Mouse (Mus musculus): ENCODE data around the gene Gng3.

DNA sequence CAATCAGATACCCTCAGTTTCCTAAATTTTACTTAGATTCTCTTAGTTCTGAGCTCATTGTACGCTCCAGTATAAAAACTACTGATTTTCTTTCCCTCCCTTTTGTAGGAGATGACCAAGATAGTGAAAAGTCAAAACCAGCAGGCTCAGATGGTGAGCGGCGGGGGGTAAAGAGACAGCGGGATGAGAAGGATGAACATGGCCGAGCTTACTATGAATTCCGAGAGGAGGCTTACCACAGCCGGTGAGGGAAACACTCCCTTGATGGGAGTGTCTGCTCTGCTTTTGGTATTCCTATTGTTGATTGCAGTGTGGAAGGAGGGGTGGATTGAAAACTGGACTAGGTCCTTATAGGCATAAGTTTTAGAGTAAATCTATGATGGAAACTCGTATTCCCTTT, 16.3 kb downstream of the Gng3 start:
- TF ChIP-seq CTCF (IDR thresholded peaks at IDR 0.05; ENCODE audit: control insufficient read depth, insufficient read depth, insufficient replicate concordance, low read depth, low read length) (no peak), POLR2A (IDR thresholded peaks at IDR 0.05; ENCODE audit: control insufficient read depth, low read depth, low read length) (no peak)
